Mouse (Mus musculus) T-cell, adult 66 days (primary cell): Measurements from ENCODE around the gene Tmem219. TPM values are rescaled to one million over a fixed set of nuclear protein-coding genes. Genes with fewer than 3 reads are reported as not detected.

Experiments used
- total RNA-seq, 2 experiments: library from RNA; stranded (reverse); gene quantifications; 3 replicates in 1 of 2; 4 replicates in 1 of 2; pipeline ENCODE4 v1.2.4; 2023

Gene Tmem219
- total RNA-seq: 10 to 100 TPM; 27.4 to 28.3 TPM

DNA sequence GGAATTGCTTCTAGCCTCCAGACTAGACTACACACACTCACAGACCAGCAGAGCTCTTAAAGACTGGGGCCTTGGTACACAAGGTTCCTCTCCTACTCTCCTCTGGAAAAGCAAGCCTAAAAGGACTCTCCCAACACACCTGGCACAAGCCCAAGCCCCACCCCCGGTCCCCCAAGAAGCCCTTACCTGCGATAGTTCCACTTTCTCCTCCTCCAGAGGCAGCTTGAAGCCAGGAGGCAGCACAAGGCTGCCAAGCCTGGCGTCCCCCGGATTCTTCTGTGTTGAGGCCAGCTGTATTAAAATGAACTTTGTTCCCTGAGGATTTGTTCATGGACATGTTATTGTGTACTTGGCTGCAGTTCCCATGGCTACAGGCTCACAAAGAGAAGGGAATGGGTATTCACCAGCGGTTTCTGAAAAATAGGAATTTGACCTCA, at the start of gene Tmem219:
Gene Tmem219, minus strand, starts transcription at position 294 of the 437 bp plus-strand sequence.

DNA sequence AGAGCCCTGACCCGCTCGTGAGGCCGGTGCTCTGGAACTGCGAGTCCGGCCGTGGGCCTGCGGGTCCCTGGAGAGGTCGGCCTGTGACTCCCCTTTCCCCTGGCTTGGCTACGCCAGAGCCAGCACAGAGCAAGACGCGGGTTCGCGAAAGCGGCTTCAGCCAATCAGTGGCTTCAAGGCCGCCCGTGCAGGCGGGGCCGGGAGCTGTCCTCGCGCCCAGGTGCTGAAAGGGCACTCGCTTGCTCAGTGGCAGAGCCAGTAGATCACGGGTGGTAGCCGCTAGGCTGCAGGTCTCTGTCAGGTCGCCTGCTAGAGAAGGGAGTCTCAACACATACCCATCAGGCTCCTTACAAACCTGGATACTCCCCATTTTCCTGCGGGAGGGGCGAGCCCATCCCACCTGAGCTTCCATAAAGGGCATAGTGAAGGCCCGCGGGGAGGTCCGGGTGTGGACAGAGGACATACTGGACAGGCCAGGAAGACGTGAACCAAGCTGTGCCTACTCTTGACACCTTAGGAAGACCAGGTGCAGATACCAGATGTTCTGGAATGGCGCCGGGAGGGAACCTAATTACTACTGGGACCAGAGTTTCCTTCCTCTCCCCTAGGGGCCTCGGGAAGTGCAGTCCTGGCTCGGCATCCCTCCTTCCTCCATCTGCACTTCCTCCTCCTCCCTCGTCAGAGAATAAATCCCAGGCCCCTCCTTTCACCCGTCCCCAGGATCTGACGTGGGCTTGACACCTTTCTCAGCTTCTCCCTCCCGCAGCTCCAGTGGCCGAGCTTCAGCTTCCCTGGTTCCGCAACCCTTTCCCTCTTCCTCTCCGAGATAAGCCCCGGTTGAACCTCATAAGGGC, 27.3 kb upstream of the Tmem219 start, which contains the start of gene Sez6l2:
Gene Sez6l2, plus strand, starts transcription at position 771 of the 854 bp plus-strand sequence.

DNA sequence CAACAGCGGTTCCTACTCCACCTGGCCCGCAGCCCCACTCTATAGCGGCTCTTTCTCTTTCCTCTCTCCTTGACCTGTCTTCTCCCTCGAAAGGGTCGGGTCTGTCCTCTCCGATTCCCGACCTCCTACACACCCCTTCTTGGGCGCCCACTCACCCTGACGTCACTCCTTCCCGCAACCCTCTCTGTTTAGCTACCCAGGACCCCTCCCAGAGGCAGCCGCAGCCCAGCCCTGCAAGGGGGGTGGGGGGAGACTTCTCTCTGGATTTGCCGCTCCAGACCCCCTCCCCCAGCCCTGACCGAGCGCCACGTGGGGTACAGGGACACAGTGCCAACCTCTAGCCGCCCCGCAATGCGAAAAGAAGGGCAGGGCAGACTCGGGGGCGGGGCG, 26.7 kb upstream of the Tmem219 start, which contains the start of gene Asphd1:
Gene Asphd1, minus strand, starts transcription at position 180 of the 390 bp plus-strand sequence.

GRCm38 (mm10) chr7:126928384-126929037, 5.8 kb upstream of the Tmem219 start, which contains the start of gene Kctd13:
Gene Kctd13 (plus strand): TSS chr7:126928879.

DNA sequence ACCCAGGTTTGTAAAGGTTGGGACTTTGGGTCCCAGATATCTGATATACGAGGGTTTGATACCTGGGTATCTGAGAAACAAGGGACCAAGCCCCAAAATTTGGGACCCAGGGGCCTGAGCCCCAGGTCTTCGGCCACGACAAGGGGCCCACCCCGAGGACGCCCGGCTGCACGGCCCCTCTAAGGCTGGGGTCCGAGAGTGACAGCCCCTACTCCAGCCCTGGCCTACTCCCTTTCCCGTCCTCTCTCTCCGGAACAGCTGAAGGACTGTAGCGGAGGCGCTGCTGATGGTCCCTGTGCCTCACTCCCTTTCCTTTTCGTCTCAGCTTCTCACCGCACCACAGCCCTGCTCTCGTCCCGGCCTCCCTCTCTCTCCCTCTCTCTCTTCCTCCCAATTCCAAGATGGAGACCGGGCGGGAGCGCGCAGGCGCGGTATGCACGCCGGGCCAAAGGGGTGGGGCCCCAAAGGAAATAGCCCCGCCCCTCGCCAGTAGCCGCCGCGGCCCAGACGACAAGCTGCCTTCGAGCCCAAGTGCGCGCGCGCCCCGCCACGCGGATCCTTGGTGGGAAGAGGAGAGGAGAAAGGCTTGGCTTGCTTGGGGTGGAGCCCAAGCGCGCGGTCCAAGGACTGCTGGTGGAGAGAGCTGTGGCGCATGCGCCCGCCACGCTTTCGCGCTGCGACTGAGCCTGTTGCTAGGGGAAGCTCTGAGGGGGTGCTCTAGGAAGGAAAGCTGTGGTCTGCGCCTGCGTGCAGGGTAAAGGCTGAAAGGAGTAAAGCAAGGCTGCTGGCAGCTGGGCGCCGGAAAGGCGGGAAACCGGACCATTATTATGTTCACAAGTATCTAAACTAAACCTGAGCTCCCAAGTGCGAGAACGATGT, 38.2 kb downstream of the Tmem219 start, which contains the start of gene Taok2:
Gene Taok2, minus strand, starts transcription at position 418 of the 879 bp plus-strand sequence.

DNA sequence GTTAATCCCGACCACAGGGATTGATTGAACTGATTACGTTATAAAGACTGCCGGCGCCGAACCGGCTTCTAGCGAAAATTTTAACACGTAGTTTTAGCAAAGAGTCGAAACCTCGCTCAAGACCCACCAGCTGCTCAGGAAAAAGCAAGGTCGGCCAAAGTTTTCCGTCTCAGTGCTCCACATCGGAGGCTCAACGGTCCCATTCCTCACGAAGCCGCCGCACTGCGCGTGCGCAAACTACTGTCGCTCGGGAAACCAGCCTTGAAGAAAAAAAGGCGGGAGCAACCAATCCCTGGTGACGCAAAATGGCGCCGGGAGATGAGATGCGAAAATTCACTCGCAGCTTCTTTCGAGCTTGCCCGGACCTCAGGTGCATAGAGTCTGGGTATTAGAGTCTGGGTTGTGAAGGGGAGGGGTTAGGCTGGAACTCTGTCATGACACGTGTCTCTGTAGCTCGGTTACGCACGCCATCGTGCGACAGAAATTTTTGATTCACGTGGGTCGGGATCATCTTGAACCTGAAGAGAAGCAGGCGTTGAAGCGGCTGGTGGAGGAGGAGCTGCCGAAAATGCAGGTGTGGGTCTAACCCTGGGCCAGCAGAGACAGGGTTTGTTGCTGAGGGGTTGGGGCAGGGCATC, 60.5 kb downstream of the Tmem219 start, which contains the start of gene Ino80e:
Gene Ino80e, minus strand, starts transcription at position 231 of the 638 bp plus-strand sequence.

GRCm38 (mm10) chr7:126861429-126862130, 61.1 kb downstream of the Tmem219 start, which contains the start of gene Hirip3:
Gene Hirip3 (plus strand): TSS chr7:126861972.

DNA sequence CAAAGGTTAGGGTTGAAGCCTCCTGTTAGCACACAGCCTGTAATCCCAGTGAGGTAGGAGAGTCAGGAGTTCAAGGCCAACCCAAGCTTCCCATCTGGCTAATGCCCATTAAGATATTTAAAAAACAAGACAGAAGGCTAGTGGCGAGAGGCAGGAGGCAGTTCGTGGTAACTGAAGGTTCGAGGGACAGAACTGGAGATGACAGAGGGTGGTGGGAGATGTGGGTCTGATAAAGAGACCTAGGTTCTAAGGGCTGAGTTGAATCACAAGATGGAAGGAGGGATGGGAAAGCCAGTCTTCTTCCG, 75.6 kb downstream of the Tmem219 start, which contains the start of gene Doc2a:
Gene Doc2a, plus strand, starts transcription at position 301 of the 305 bp plus-strand sequence.

Other genes starting within 250 kb of the Tmem219 start
- 1 to 10 TPM in 1 of 2 experiments, not detected in 1; 1.3 TPM for gene Sult1a1, start 246.5 kb downstream of the Tmem219 start, total RNA-seq
- gene Bola2, start 227.5 kb downstream of the Tmem219 start, total RNA-seq: 100 to 1,000 TPM; 171 to 175 TPM
- gene Slx1b, start 227.1 kb downstream of the Tmem219 start, total RNA-seq: 10 to 100 TPM; 15.6 to 17.2 TPM
- 1,000 to 10,000 TPM; 1,416 to 1,422 TPM for gene Coro1a, start 215.1 kb downstream of the Tmem219 start, total RNA-seq
- gene Mapk3, start 163.3 kb downstream of the Tmem219 start, total RNA-seq: 10 to 100 TPM; 37.3 to 45.5 TPM
- gene Gdpd3, start 156.6 kb downstream of the Tmem219 start, total RNA-seq: 1 to 10 TPM; 3.6 to 4.4 TPM
- gene Ypel3, start 146.0 kb downstream of the Tmem219 start, total RNA-seq: 100 to 1,000 TPM; 240 to 256 TPM
- 10 to 100 TPM; 11.6 to 13.5 TPM for gene Tbx6, start 141.4 kb downstream of the Tmem219 start, total RNA-seq
- 100 to 1,000 TPM; 229 to 235 TPM for gene Ppp4c, start 130.4 kb downstream of the Tmem219 start, total RNA-seq
- not detected for gene Fam57b, start 125.2 kb downstream of the Tmem219 start, total RNA-seq
- not detected for gene 4930451I11Rik, start 91.3 kb downstream of the Tmem219 start, total RNA-seq
- gene Doc2a, start 75.5 kb downstream of the Tmem219 start, total RNA-seq: not detected
- gene Hirip3, start 60.9 kb downstream of the Tmem219 start, total RNA-seq: 10 to 100 TPM; 22.0 to 25.4 TPM
- gene Ino80e, start 60.5 kb downstream of the Tmem219 start, total RNA-seq: 10 to 100 TPM; 68.2 to 83.5 TPM
- 100 to 1,000 TPM in 1 of 2 experiments, 10 to 100 TPM in 1; 91.4 to 105 TPM for gene Taok2, start 38.2 kb downstream of the Tmem219 start, total RNA-seq
- 10 to 100 TPM; 33.0 to 38.9 TPM for gene Kctd13, start 6.0 kb upstream of the Tmem219 start, total RNA-seq
- gene Asphd1, start 26.7 kb upstream of the Tmem219 start, total RNA-seq: not detected
- 10 to 100 TPM in 1 of 2 experiments, 1 to 10 TPM in 1; 9.7 to 10.1 TPM for gene Sez6l2, start 27.6 kb upstream of the Tmem219 start, total RNA-seq
- 100 to 1,000 TPM; 159 to 167 TPM for gene Cdipt, start 53.0 kb upstream of the Tmem219 start, total RNA-seq
- gene Cdiptos, start 53.2 kb upstream of the Tmem219 start, total RNA-seq: not detected
- gene Mvp, start 91.7 kb upstream of the Tmem219 start, total RNA-seq: 10 to 100 TPM; 30.2 to 36.9 TPM
- 1 to 10 TPM; 3.6 to 4.6 TPM for gene Pagr1b, start 93.6 kb upstream of the Tmem219 start, total RNA-seq
- 10 to 100 TPM; 24.7 to 40.0 TPM for gene Pagr1a, start 94.4 kb upstream of the Tmem219 start, total RNA-seq
- gene Gm42742, start 98.2 kb upstream of the Tmem219 start, total RNA-seq: 10 to 100 TPM; 20.9 to 36.5 TPM
- gene Prrt2, start 98.3 kb upstream of the Tmem219 start, total RNA-seq: 1 to 10 TPM; 5.0 to 7.0 TPM
- 100 to 1,000 TPM; 237 to 238 TPM for gene Maz, start 104.1 kb upstream of the Tmem219 start, total RNA-seq
- gene Kif22, start 119.6 kb upstream of the Tmem219 start, total RNA-seq: 1 to 10 TPM; 3.6 to 4.8 TPM
- under 1 TPM in 1 of 2 experiments, not detected in 1; 0.82 TPM for gene Zg16, start 164.4 kb upstream of the Tmem219 start, total RNA-seq
- gene AI467606, start 168.4 kb upstream of the Tmem219 start, total RNA-seq: 10 to 100 TPM; 75.6 to 83.3 TPM
- 10 to 100 TPM; 39.1 to 46.5 TPM for gene Qprt, start 199.3 kb upstream of the Tmem219 start, total RNA-seq
- 100 to 1,000 TPM; 266 to 304 TPM for gene Spn, start 214.9 kb upstream of the Tmem219 start, total RNA-seq